Mouse (Mus musculus): ENCODE data around the gene Zmiz1.

GRCm38 (mm10) chr14:25521500-25521899 is 62.5 kb downstream of the Zmiz1 start:
- no peak for TF ChIP-seq CTCF (IDR thresholded peaks at IDR 0.05; ENCODE audit: control insufficient read depth, insufficient read depth, low read length)
- no peak for TF ChIP-seq POLR2A (IDR thresholded peaks at IDR 0.05; ENCODE audit: borderline replicate concordance, control insufficient read depth, low read depth, low read length)
